Mouse (Mus musculus) heart, postnatal 4 days (tissue): ENCODE data around the gene Uap1. TPM values are rescaled to one million over a fixed set of nuclear protein-coding genes. Genes with fewer than 3 reads are reported as not detected.

Source experiments
- DNase-seq: peaks from one replicate; pipeline ENCODE4 v3.0.0; 2021
- total RNA-seq, 2 experiments: library from RNA; stranded (reverse); gene quantifications; 2 replicates each; pipeline ENCODE4 v1.2.3; 2021

Gene Uap1
- total RNA-seq, 2 experiments from 2014 or later = 40.4 to 49.6 TPM

- DNase-seq = no peak
Measured at GRCm38 (mm10) chr1:170164913-170165312, 9.8 kb downstream of the Uap1 start.

GRCm38 (mm10) chr1:170164053-170164614 is 10.6 kb downstream of the Uap1 start:
- DNase-seq = no peak

- no peak for DNase-seq
Measured at GRCm38 (mm10) chr1:170163398-170163943, 11.3 kb downstream of the Uap1 start.

- DNase-seq = peak; percentile 56
Measured at GRCm38 (mm10) chr1:170161852-170162251, 12.9 kb downstream of the Uap1 start.

GRCm38 (mm10) chr1:170160397-170160938 is 14.3 kb downstream of the Uap1 start:
- no peak for DNase-seq

GRCm38 (mm10) chr1:170159707-170160106 is 15.1 kb downstream of the Uap1 start:
- DNase-seq = no peak

GRCm38 (mm10) chr1:170155761-170156160 is 19.0 kb downstream of the Uap1 start:
- no peak for DNase-seq

- no peak for DNase-seq
Measured at GRCm38 (mm10) chr1:170155298-170155697, 19.5 kb downstream of the Uap1 start.

- DNase-seq = no peak
Measured at GRCm38 (mm10) chr1:170153986-170154385, 20.8 kb downstream of the Uap1 start.

GRCm38 (mm10) chr1:170152552-170152951 is 22.2 kb downstream of the Uap1 start:
- DNase-seq = no peak

- DNase-seq = no peak
Measured at GRCm38 (mm10) chr1:170150870-170151269, 23.9 kb downstream of the Uap1 start.

GRCm38 (mm10) chr1:170149756-170150155 is 25.0 kb downstream of the Uap1 start:
- no peak for DNase-seq

GRCm38 (mm10) chr1:170148536-170148935 is 26.2 kb downstream of the Uap1 start:
- DNase-seq = no peak

GRCm38 (mm10) chr1:170147651-170148448 is 26.9 kb downstream of the Uap1 start:
- DNase-seq = no peak

GRCm38 (mm10) chr1:170145606-170146005 is 29.2 kb downstream of the Uap1 start:
- no peak for DNase-seq

- no peak for DNase-seq
Measured at GRCm38 (mm10) chr1:170142256-170142871, 32.4 kb downstream of the Uap1 start.

- no peak for DNase-seq
Measured at GRCm38 (mm10) chr1:170141626-170142025, 33.1 kb downstream of the Uap1 start.

- DNase-seq = peak; percentile 82
Measured at GRCm38 (mm10) chr1:170136351-170137009, 38.3 kb downstream of the Uap1 start.

- DNase-seq = no peak
Measured at GRCm38 (mm10) chr1:170134264-170134663, 40.5 kb downstream of the Uap1 start.

- no peak for DNase-seq
Measured at GRCm38 (mm10) chr1:170130962-170131361, 43.8 kb downstream of the Uap1 start.

GRCm38 (mm10) chr1:170124644-170125043 is 50.1 kb downstream of the Uap1 start:
- no peak for DNase-seq

- DNase-seq = no peak
Measured at GRCm38 (mm10) chr1:170113616-170114015, 61.1 kb downstream of the Uap1 start.

GRCm38 (mm10) chr1:170112261-170112660 is 62.5 kb downstream of the Uap1 start:
- no peak for DNase-seq
